Mouse (Mus musculus) spleen, adult 2 months (tissue): ENCODE results near the gene Gm10053. TPM values are rescaled to one million over a fixed set of nuclear protein-coding genes. Genes with fewer than 3 reads are reported as not detected.

Experiments
- DNase-seq, 2 experiments: peaks; one replicate each; pipeline versions ENCODE4 v3.0.0 to v3.0.0-alpha.2; 2012 to 2021; ENCODE audit warnings: low spot score in 2 of 2, low read depth in 1 of 2
- H3K27ac ChIP-seq: fragments of 200-500 bp; 2 replicates; pipeline ENCODE4 v1.5.1; 2012; ENCODE audit warnings: low read length, inconsistent platforms; ENCODE audit not compliant: insufficient read depth
- H3K27me3 ChIP-seq: fragments of 200-500 bp; 2 replicates; pipeline ENCODE4 v1.6.1; 2012; ENCODE audit warnings: mild to moderate bottlenecking, moderate library complexity, low read length, inconsistent platforms; ENCODE audit not compliant: control insufficient read depth, insufficient read depth
- H3K36me3 ChIP-seq: fragments of 200-500 bp; 2 replicates; pipeline ENCODE4 v1.6.1; 2012; ENCODE audit warnings: mild to moderate bottlenecking, low read length, inconsistent platforms; ENCODE audit not compliant: control insufficient read depth, insufficient read depth
- H3K4me1 ChIP-seq: fragments of 200-500 bp; 2 replicates; pipeline ENCODE4 v1.6.1; 2011; ENCODE audit warnings: inconsistent platforms; ENCODE audit not compliant: control insufficient read depth, insufficient read depth, insufficient read length
- H3K4me3 ChIP-seq: fragments of 200-500 bp; 2 replicates; pipeline ENCODE4 v1.5.1; 2011; ENCODE audit warnings: mild to moderate bottlenecking, inconsistent platforms; ENCODE audit not compliant: insufficient read depth, insufficient read length; ENCODE audit errors: extremely low read depth
- CTCF ChIP-seq: fragments of 200-500 bp; IDR thresholded peaks from 2 replicates; pipeline ENCODE4 v1.5.1; 2011; ENCODE audit warnings: mild to moderate bottlenecking, inconsistent platforms; ENCODE audit not compliant: insufficient read depth, insufficient read length, insufficient replicate concordance; ENCODE audit errors: extremely low read depth
- POLR2A ChIP-seq: fragments of 200-500 bp; IDR thresholded peaks from 2 replicates; pipeline ENCODE4 v1.6.1; 2011; ENCODE audit warnings: low read depth, low read length, inconsistent platforms
- WGBS: fragments of 180-500 bp; shearing (Covaris S2); methylation state at CpG from one replicate; pipeline ENCODE4 v1.1.7; 2018; 5-methylcytosine and 5-hydroxymethylcytosine counted together
- polyA plus RNA-seq: library from polyadenylated mRNA; depleted of rRNA; stranded (reverse); fragments of >200 nt; gene quantifications from 2 replicates; pipeline ENCODE4 v1.2.3, GENCODE M21; 2012

The Gm10053 gene
- polyA plus RNA-seq, 1 experiment: 1.2 TPM

DNA sequence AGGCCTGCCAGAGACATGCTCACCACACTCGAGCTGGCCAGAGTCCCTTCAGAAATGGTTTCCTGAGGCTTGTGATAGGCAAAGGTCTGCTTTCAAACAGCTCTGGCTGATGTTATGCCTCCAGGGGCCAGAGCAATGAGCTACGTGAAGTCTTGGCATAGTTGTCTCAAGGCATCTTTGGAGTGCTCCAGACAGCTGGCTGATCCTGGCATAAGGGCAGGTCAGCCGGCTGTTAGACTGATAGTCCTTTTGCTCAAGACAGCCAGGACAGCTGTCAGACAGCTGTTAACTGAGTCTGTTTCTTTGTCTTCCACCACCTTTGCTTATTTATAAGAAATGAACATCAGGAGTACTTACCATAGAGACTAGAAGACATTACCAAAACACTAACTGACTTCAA is 11.4 kb downstream of the Gm10053 start:
- H3K27me3 ChIP-seq: no peaks in the 10 kb centered on the region
- 67% methylated on average over 3 of the region's 3 CpGs for WGBS
- H3K36me3 ChIP-seq: no peaks in the 10 kb centered on the region
- no peak overlapping the region for H3K27ac ChIP-seq
- no peak for DNase-seq
- no peak overlapping the region for H3K4me3 ChIP-seq
- TF ChIP-seq POLR2A (no peak), CTCF (no peak)
- no peaks in the 10 kb centered on the region for H3K4me1 ChIP-seq

DNA sequence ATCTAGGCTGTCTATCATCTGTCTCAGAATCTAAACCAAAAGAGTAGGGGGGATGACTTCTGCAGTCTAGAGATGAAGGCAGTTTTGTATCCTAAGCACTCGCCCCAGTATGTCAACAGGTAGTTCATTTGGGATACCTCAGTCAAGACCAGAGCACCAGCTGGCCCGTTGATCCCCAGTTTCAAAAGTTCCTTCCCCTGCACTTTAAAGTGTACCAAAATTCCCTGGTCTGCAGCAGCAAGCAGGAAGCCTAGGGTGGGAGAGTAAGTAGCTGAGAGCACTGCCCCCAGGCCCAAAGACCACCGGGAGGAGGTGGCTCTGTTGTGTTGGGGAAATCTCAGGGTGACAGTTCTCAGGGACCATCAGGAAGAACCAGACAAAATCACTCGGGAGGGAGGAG is 21.1 kb downstream of the Gm10053 start:
- 27% methylated on average over 4 of the region's 4 CpGs for WGBS
- no peak for DNase-seq
- no peak overlapping the region for H3K27ac ChIP-seq

DNA sequence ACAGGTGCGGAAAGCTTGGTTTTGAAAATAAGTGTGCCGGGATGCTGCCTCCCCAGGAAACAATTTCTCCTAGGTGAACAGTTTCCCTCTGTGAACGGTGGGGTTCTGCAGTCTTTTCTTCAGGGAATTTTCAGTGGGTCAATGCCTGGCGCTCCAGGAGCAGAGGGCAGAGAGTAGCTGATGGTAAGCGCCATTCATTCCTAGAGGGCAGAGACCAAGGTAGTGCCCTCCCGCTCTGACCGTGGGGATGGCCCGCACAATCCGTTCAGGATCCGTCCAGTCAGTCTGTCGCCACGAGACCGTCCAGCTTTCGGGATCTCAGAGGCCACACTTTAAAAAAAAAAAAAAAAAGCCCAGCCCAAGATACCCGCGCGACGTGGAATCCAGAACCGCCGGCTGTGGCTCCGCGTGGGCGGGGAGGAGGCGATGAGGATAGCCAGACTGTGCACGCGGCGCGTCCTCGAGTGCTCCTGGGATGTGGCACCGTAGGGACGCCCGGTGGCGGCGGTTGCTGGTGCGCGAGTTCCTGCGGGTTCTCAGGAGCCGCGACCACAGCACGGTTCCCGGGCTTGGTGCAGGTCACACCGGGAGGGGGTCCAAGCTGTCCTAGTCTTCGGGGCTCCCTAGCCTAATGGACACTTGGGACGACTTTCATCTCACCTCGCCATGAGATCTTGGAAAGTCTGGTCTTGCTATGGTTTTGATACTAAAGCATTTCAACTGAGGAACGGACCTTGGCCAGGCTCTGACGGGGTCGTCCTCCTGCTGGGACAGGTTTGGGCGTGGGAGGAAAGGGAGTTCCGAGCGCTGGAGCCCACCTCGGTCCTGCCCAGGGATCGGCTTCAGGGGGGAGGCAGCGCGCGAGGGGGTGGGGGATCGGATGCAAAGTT is 21.8 kb downstream of the Gm10053 start:
- Histone ChIP-seq H3K4me1 (peaks cover 11% of the 10 kb centered on the region), H3K27ac (no peak overlapping the region), H3K4me3 (no peak overlapping the region), H3K27me3 (peaks cover 20% of the 10 kb centered on the region), H3K36me3 (no peaks in the 10 kb centered on the region)
- no peak for DNase-seq
- WGBS: 7% methylated on average over 57 of the region's 57 CpGs
- TF ChIP-seq POLR2A (no peak), CTCF (no peak)

More for the DNA sequence above, 21.1 kb downstream of the Gm10053 start:
- H3K4me3 ChIP-seq: no peak overlapping the region
- peaks cover 18% of the 10 kb centered on the region for H3K27me3 ChIP-seq
- H3K4me1 ChIP-seq: peaks cover 11% of the 10 kb centered on the region
- H3K36me3 ChIP-seq: no peaks in the 10 kb centered on the region
- TF ChIP-seq CTCF (no peak), POLR2A (no peak)

DNA sequence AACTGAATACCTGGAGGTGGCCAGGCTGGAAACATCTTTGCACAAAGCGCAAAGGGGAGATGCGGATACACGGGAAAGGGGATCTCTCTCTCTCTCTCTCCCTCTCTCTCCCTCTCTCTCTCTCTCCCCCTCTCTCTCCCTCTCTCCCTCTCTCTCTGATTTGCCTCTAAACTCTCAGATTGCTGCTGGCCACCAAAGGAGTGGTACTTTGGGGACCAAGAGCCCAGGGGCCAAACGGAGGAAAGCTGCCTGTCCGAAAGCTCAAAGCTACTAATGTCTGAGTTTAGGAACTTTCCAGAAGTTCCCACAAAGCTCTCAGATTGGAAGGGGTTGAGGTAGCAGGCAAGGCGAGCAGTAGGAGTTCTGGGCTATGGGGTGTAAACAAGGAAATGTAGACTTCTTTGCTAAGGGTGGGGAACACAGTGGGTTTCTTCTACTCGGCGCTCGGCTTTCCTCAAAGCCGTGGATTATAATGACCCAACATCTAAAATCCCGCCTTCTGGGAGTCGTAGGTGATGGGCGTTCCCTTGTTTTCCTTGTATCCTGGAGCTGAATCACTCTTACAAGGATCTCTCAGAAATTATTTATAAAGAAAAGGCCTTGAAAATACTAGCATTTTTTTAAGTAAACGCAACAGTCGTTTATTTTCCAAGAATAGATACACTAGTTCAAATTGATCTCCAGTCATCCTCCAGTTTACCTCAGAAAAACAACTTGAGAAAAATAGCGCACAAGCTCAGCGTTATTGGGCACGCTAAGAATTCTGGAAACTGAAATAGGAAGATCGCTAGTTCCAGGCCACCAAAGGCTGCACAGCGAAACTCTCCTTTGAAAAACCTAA is 22.6 kb downstream of the Gm10053 start:
- no peak overlapping the region for H3K27ac ChIP-seq
- peaks cover 11% of the 10 kb centered on the region for H3K4me1 ChIP-seq
- 10% methylated on average over 20 of the region's 20 CpGs for WGBS
- DNase-seq: no peak
- peaks cover 22% of the 10 kb centered on the region for H3K27me3 ChIP-seq
- no peaks in the 10 kb centered on the region for H3K36me3 ChIP-seq
- TF ChIP-seq POLR2A (no peak), CTCF (no peak)
- no peak overlapping the region for H3K4me3 ChIP-seq

DNA sequence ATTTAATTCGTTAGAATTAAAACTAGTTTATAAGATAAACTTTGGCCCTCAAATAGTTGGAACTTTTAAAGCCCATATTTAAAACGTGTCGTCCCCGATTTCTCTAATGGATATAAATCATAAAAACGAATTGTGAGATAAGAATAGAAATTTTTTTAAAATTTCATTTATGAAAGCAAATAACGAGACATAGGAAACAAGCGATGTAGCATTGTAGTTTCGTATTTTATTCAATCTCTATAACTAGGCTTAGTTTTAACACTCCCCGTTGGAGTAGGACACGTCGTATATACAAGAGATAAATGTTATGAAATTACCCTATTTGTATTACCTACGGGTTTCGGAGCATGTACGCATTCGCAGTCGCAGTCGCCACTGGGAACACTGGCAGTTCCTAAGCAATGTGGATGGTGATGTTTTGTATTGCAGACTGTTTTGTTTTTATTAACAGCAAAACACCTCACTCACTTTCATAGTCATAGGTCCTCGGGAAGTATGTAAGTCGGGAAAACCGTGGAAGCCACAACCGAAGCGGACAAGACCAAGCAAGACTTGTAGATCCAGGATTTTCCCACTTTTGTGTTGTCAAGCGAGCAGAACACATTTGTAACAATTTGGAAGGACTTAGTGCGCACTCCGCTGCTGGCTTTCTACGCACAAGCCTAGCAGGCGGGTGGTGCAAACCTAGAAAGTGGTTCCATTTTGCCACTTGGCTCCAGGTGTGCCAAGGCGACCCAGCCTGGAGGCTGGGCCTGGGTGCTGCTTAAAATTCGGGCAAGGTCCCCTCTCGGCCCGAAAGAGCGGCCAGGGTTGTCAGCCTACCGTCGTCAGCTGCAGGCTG is 23.5 kb downstream of the Gm10053 start:
- TF ChIP-seq CTCF (no peak), POLR2A (no peak)
- DNase-seq: no peak
- H3K27me3 ChIP-seq: peaks cover 23% of the 10 kb centered on the region

More for the DNA sequence above, 23.5 kb downstream of the Gm10053 start:
- H3K4me1 ChIP-seq: peaks cover 11% of the 10 kb centered on the region
- no peaks in the 10 kb centered on the region for H3K36me3 ChIP-seq
- 8% methylated on average over 34 of the region's 34 CpGs for WGBS
- no peak overlapping the region for H3K27ac ChIP-seq
- no peak overlapping the region for H3K4me3 ChIP-seq
